Mouse (Mus musculus) liver, adult 2 months (tissue): Measurements from ENCODE around the gene Zfp692.

Experiments used
- CTCF ChIP-seq: fragments of 200-500 bp; IDR thresholded peaks from 2 replicates; pipeline ENCODE4 v1.5.1; 2011; ENCODE audit warnings: low read depth, low read length, control low read depth
- POLR2A ChIP-seq: fragments of 200-500 bp; IDR thresholded peaks from 2 replicates; pipeline ENCODE4 v1.6.1; 2011; ENCODE audit warnings: low read length, control low read depth; ENCODE audit not compliant: insufficient read depth; ENCODE audit errors: extremely low read depth

GRCm38 (mm10) chr11:58303594-58303993 is 3.3 kb upstream of the Zfp692 start:
- TF ChIP-seq CTCF (no peak), POLR2A (no peak)
